Mouse (Mus musculus) bone marrow macrophage, adult 2 months (primary cell): ENCODE measurements around the gene Hdgf.

Experiments used
- CTCF ChIP-seq: IDR thresholded peaks from 2 replicates; pipeline ENCODE4 v1.5.1; 2012; ENCODE audit warnings: low read depth, mild to moderate bottlenecking, low read length, moderate library complexity
- POLR2A ChIP-seq: IDR thresholded peaks from 2 replicates; pipeline ENCODE4 v1.6.1; 2012; ENCODE audit warnings: mild to moderate bottlenecking, low read depth, low read length, borderline replicate concordance

- TF ChIP-seq POLR2A = no peak
- no peak for TF ChIP-seq CTCF
Observed at GRCm38 (mm10) chr3:87906601-87906980, 470 bp downstream of the Hdgf start.
